Mouse (Mus musculus): ENCODE results near the gene Txlng.

Txlng gene

GRCm38 (mm10) chrX:162829203-162829708, at the start of gene Txlng:
Gene Txlng (minus strand): TSS chrX:162829454.
- 6% methylated on average over 37 of the region's 37 CpGs for WGBS

DNA sequence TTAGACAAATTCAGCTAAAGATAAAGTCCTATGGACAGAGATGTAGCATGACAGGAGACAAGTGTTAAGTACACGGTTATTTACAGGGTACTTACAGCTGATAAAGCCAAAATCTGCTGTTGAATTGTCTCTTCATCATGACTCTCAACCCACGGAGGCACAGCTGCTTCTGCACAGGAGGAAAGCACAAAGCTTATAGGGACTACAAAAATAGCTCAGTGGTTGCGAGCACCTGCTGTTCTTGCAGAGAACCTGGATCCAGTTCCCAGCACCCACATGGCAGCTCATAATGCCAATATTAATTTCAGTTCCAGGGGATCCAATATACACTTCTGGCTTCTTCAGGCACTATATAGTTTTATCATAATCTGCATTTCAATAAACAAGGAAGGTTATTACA, 49.0 kb upstream of the Txlng start:
- WGBS, result 58% methylated on average over 3 of the region's 3 CpGs

GRCm38 (mm10) chrX:162873761-162874160, 44.5 kb upstream of the Txlng start:
- WGBS, result 87% methylated on average over 2 of the region's 2 CpGs

GRCm38 (mm10) chrX:162871734-162872517, 42.7 kb upstream of the Txlng start:
- 29% methylated on average over 4 of the region's 4 CpGs for WGBS

GRCm38 (mm10) chrX:162868294-162868965, 39.2 kb upstream of the Txlng start:
- WGBS, result 58% methylated on average over 3 of the region's 3 CpGs

- 85% methylated on average over 1 of the region's 1 CpGs for WGBS
These were observed 19.4 kb upstream of the Txlng start for GRCm38 (mm10) chrX:162848682-162849081.

DNA sequence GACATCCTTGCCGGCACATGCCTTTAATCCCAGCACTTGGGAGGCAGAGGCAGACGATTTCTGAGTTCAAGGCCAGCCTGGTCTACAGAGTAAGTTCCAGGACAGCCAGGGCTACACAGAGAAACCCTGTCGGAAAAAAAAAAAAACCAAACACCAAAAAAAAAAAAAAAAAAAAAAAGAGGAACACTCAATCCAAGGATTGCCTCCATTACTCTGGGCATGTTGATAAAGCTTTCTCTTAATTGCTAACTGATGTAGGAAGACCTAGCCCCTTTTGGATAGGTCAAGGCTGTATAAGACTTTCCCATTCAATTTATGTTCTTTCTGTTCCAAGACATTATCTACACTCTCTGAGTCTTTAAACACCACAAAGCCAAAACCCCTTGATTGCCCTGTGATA, 16.3 kb upstream of the Txlng start:
- WGBS, result 78% methylated on average over 3 of the region's 3 CpGs

DNA sequence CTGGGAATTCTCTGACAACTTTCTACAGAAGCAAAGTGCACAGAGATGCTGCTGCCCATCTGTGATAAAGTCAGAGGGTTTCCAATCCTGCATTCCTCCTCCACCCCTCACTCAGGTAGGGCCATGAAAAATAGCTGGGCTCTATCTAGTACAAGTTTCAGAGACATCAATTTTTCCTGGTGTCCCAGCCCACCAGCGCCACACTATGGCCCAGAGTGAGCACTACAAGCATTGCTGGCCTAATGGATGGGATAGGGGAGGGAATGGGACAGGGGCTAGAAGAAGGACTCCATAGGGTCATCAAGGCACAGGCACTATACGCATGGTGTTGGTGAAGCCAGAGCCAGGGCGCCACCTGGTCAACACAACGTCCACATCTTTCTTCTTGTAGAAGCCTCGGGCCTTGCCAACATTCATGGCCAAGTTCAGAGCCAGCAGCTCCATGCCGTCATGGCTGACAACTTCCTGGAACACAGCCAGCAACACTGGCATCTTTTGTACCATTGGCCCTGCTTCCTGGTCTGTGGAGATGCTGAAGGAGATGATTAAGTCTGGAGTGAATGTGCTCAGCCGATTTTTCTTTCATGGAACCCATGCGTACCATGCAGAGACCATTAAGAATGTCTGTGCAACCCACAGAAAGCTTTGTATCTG, 15.3 kb upstream of the Txlng start:
- 55% methylated on average over 8 of the region's 8 CpGs for WGBS

- WGBS, result 47% methylated on average over 3 of the region's 3 CpGs
These were observed 2.8 kb upstream of the Txlng start for GRCm38 (mm10) chrX:162832101-162832500.

DNA sequence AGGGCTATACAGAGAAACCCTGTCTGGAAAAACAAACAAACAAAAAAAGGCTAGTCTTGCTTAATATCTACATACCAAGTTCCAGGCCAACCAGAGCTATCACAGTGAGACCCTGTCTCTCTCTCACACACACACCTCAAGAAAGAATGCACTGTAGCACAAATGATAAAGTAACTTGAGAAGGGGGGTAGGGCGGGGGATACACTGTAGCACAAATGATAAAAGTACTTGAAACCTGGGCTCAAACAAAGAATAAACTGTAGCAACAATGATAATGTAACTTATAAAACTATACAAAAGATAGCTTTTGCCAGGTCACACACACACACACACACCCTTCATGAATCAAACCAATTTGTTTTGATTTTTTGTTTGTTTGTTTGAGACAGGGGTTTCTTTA, 2.3 kb upstream of the Txlng start:
- WGBS, result 79% methylated on average over 1 of the region's 1 CpGs

DNA sequence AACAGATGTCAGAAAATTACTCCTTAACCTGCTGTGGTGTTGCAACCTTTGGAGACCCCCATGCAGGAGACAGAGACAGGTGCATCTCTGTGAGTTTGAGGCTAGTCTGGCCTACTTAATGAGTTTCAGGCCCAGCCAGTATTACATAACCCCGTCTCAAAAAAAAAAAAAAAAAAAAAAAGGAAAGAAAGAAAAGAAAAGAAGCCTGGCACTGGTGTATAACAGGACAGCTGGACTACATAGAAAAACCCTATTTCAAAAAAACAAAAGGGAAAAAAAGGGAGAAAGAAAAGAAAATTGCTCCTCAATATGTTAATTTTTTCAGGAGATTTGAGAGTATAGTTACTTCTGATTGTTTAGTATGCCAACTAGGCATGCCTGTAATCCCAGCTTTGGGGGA, 1.8 kb upstream of the Txlng start:
- 29% methylated on average over 1 of the region's 1 CpGs for WGBS

- WGBS, result 69% methylated on average over 2 of the region's 2 CpGs
These were observed 1.1 kb upstream of the Txlng start for GRCm38 (mm10) chrX:162830313-162830712.

- 19% methylated on average over 5 of the region's 5 CpGs for WGBS
These were observed 487 bp upstream of the Txlng start for GRCm38 (mm10) chrX:162829741-162830140.

DNA sequence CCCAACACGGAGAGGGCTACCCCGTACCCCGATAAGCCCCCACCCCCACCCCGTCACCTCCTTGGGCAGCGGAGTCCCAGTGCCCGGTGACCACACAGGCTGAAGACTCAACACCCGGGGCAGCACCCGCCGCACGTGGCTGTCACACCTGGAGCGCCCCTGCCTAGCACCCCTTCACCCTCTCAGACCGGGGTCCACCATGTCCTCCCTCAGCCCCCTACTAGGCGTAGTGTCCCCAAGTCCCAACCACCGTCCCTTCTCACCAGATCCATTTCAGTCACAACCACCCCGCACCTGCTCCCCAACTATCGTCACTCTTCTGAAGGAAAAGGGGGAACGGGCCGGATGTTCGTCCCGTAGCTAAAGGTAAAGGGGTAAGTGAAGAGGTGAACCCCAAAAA, 471 bp downstream of the Txlng start:
- 5% methylated on average over 18 of the region's 20 CpGs for WGBS

DNA sequence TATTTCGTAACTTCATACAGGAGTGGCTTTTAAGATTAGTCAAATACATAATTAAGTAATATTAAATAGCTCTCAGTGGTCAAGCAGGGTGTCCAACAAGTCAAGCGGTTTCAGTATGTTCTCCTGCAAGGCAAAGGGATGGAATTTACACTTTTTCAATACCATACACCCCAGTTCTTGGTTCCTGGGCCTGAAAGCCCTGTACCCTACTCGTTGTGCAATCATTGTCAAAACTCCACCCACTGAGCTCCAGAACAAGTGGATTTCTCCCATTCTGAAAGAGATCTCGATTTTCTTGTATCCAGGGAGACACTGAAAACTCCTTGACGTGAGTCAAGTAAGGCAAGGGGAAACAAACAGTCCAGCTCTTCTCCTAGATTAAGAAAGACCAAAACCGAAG, 1.2 kb downstream of the Txlng start:
- 29% methylated on average over 6 of the region's 6 CpGs for WGBS

DNA sequence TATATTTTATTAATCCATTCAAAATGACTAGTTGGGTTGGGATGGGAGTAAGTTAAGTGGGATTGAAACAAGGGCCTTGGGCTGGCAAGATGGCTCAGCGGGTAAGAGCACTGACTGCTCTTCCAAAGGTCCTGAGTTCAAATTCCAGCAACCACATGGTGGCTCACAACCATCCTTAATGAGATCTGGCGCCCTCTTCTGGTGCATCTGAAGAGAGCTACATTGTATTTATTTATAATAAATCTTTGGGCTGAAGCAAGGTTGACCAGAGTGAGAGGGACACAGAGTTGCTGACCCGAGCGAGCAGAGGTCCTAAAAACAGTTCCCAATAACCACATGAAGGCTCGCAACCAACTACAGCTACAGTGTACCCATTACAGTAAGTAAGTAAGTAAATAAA, 37.9 kb downstream of the Txlng start:
- 92% methylated on average over 5 of the region's 5 CpGs for WGBS

DNA sequence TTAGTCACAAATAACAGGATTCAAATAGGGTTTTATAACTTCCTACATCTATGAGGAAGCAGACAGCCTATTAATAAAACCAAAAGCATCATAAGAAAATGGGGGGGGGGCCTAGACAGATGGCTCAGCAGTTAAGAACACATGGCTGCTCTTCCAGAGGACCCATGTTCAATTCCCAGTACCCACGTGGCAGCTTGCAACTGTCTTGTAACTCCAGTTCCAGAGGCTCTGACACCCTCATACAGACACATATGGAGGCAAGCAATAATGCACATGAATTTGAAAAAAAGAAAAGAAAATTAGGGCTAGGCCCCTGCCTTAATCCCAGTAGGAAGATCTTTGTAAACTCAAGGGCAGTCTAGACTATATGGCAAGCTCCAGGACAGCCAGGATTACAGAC, 40.9 kb downstream of the Txlng start:
- 54% methylated on average over 1 of the region's 1 CpGs for WGBS

GRCm38 (mm10) chrX:162770726-162771125, 58.5 kb downstream of the Txlng start:
- WGBS, result 78% methylated on average over 1 of the region's 1 CpGs

DNA sequence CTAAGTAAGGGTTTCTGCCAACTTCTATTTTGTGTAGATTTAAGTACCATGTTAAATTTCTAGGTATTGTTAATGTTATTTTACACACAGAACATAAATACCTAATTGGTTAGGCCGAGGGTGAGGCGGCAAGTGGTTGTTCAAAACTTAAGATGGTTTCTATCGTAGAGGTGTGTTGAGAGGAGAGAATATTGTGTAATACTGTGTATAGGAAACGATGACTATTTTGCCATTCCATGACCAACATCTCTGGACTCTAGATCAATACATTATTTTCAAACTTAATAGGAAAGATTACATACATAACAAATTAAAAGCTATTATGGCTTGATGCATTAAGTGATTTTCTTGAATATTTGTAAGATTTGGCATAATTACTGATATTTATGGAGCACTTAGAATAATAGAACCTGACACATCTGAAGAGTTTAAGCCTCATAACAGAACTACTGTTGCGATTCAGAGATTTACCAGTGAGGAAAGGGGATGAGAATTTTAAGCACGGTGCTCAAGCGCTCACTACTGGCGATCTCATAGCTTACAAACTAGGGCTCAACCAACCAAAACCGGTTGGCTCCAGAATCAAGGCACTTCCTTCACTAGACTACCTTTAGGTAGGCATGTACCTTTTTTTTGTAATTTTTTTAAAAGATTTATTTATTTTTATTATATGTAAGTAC, 67.4 kb downstream of the Txlng start:
- WGBS, result 15% methylated on average over 9 of the region's 9 CpGs

- WGBS, result 4% methylated on average over 43 of the region's 50 CpGs
These were observed 68.2 kb downstream of the Txlng start for GRCm38 (mm10) chrX:162760958-162761515.

GRCm38 (mm10) chrX:162760115-162760942, 68.9 kb downstream of the Txlng start, which contains the start of gene Rbbp7:
Gene Rbbp7 (plus strand): TSS chrX:162760402.
- 5% methylated on average over 73 of the region's 100 CpGs for WGBS
